Comparison of ENCODE assay signal across 18 mouse cellular contexts in genomic region chr8:121607661-121608060, GRCm38 (mm10). TPM values are rescaled to one million over a fixed set of nuclear protein-coding genes. Genes with fewer than 3 reads are reported as not detected.
DNase-seq lines count a peak whose midpoint lies in the region; ATAC-seq and TF ChIP-seq lines count a peak whose summit lies in the region.
"Had no signal": no experiment of that assay in that cellular context is flagged by ENCODE, and none has a peak within 500 bp of the region (broad histone marks: within the 10 kb centered on the region; RNA-seq: fewer than 3 reads in every experiment).

No protein-coding gene starts in this region.

- H3K9ac ChIP-seq in kidney, postnatal 0 days (ENCODE audit: low read depth, low read length) = no peak overlapping the region
- H3K9ac ChIP-seq in kidney, embryonic 15.5 days = no peak overlapping the region
- H3K9ac ChIP-seq: embryonic facial prominence, embryonic 12.5 days; forebrain, embryonic 15.5 days; hindbrain, embryonic 12.5 days; neural tube, embryonic 13.5 days had no signal

- ATAC-seq in kidney, postnatal 0 days (replicated peaks; ENCODE audit: low FRiP score, low read depth) = no peak
- no peak for ATAC-seq in kidney, embryonic 15.5 days (replicated peaks; ENCODE audit: low FRiP score)
- ATAC-seq: forebrain, embryonic 15.5 days had no signal

- H3K4me1 ChIP-seq in kidney, postnatal 0 days (replicated peaks; ENCODE audit: insufficient read depth, low read length) = no peaks in the 10 kb centered on the region
- no peaks in the 10 kb centered on the region for H3K4me1 ChIP-seq in kidney, embryonic 15.5 days
- H3K4me1 ChIP-seq: embryonic facial prominence, embryonic 12.5 days; forebrain, embryonic 15.5 days; heart, embryonic 10.5 days; hindbrain, embryonic 12.5 days; midbrain, embryonic 10.5 days; neural tube, embryonic 13.5 days had no signal

- no peak overlapping the region for H3K4me2 ChIP-seq in kidney, postnatal 0 days (ENCODE audit: low read length)
- no peak overlapping the region for H3K4me2 ChIP-seq in kidney, embryonic 15.5 days
- H3K4me2 ChIP-seq: embryonic facial prominence, embryonic 12.5 days; forebrain, embryonic 15.5 days; hindbrain, embryonic 12.5 days; neural tube, embryonic 13.5 days had no signal

- H3K4me3 ChIP-seq in kidney, postnatal 0 days (replicated peaks; ENCODE audit: low read depth, low read length) = no peak overlapping the region
- H3K4me3 ChIP-seq in kidney, embryonic 15.5 days (replicated peaks) = no peak overlapping the region
- H3K4me3 ChIP-seq: embryonic facial prominence, embryonic 12.5 days; forebrain, embryonic 15.5 days; heart, embryonic 10.5 days; hindbrain, embryonic 12.5 days; midbrain, embryonic 10.5 days; neural tube, embryonic 13.5 days had no signal

- H3K36me3 ChIP-seq in kidney, postnatal 0 days (ENCODE audit: insufficient read depth, low read length) = peaks cover 65% of the 10 kb centered on the region
- H3K36me3 ChIP-seq in kidney, embryonic 15.5 days = peaks cover 91% of the 10 kb centered on the region

- H3K9me3 ChIP-seq in kidney, postnatal 0 days (replicated peaks; ENCODE audit: low read length) = no peaks in the 10 kb centered on the region
- H3K9me3 ChIP-seq in kidney, embryonic 15.5 days (replicated peaks) = no peaks in the 10 kb centered on the region
- H3K9me3 ChIP-seq: embryonic facial prominence, embryonic 12.5 days; forebrain, embryonic 15.5 days; heart, embryonic 10.5 days; hindbrain, embryonic 12.5 days; midbrain, embryonic 10.5 days; neural tube, embryonic 13.5 days had no signal

- no peak overlapping the region for H3K27ac ChIP-seq in kidney, postnatal 0 days
- H3K27ac ChIP-seq in kidney, embryonic 15.5 days = no peak overlapping the region
- H3K27ac ChIP-seq: embryonic facial prominence, embryonic 12.5 days; forebrain, embryonic 15.5 days; heart, embryonic 10.5 days; hindbrain, embryonic 12.5 days; midbrain, embryonic 10.5 days; neural tube, embryonic 13.5 days had no signal

- 86% methylated on average over 5 of the region's 5 CpGs for WGBS in kidney, postnatal 0 days
- WGBS in kidney, embryonic 15.5 days = 89% methylated on average over 5 of the region's 5 CpGs

- peak; percentile 34 for DNase-seq in embryo, embryonic 10.5 days (ENCODE audit: low spot score)
- DNase-seq in embryo, embryonic 9.5 days (ENCODE audit: extremely low spot score) = no peak
- peak; percentile 47 for DNase-seq in kidney, postnatal 0 days (ENCODE audit: low spot score)
- DNase-seq in 3T3-L1 (ENCODE audit: low read depth, low spot score) = peak; percentile 20
- DNase-seq in ZHBTc4 (ENCODE audit: low read depth, low spot score) = peak; percentile 77
- no peak for DNase-seq in natural killer cell, adult 2 months (ENCODE audit: low spot score in 2 of 2)
- no peak for DNase-seq in spleen, postnatal 10 days (ENCODE audit: low spot score in 2 of 2)
- DNase-seq: adrenal gland, postnatal 36 days; B cell, adult 2 months; cerebellum, adult 11-12 months; thymus, postnatal 14 days had no signal

- no peaks in the 10 kb centered on the region for H3K27me3 ChIP-seq in kidney, postnatal 0 days (ENCODE audit: insufficient read depth, low read length)
- no peaks in the 10 kb centered on the region for H3K27me3 ChIP-seq in kidney, embryonic 15.5 days
- H3K27me3 ChIP-seq: embryonic facial prominence, embryonic 12.5 days; forebrain, embryonic 15.5 days; hindbrain, embryonic 12.5 days; neural tube, embryonic 13.5 days had no signal

- peak; percentile 72 for TF ChIP-seq CTCF in kidney, postnatal 0 days (IDR thresholded peaks at IDR 0.05; ENCODE audit: low read depth)

RNA-seq across cellular contexts. Expression of gene Map1lc3b, which starts 17.5 kb away (rescaled TPM):
- 281 and 284 TPM in 2 replicates for polyA plus RNA-seq in kidney, postnatal 0 days (2015; fragmentation: Nextera tagmentation; extraction: Ambion mirVana)
- polyA plus RNA-seq in kidney, embryonic 15.5 days (2015; fragmentation: Nextera tagmentation; extraction: Ambion mirVana) = 183 and 189 TPM in 2 replicates

RNA-seq across cellular contexts. Expression of gene Fbxo31, which starts 29.1 kb away (rescaled TPM):
- polyA plus RNA-seq in kidney, postnatal 0 days (2015; fragmentation: Nextera tagmentation; extraction: Ambion mirVana) = 13.4 and 14.9 TPM in 2 replicates
- polyA plus RNA-seq in kidney, embryonic 15.5 days (2015; fragmentation: Nextera tagmentation; extraction: Ambion mirVana) = 16.6 and 17.5 TPM in 2 replicates

RNA-seq across cellular contexts. Expression of gene Zcchc14, which starts 45.0 kb away (rescaled TPM):
- polyA plus RNA-seq in kidney, postnatal 0 days (2015; fragmentation: Nextera tagmentation; extraction: Ambion mirVana) = 10.9 and 13.5 TPM in 2 replicates
- polyA plus RNA-seq in kidney, embryonic 15.5 days (2015; fragmentation: Nextera tagmentation; extraction: Ambion mirVana) = 16.3 and 17.2 TPM in 2 replicates

Comparison
In these comparisons a context has a peak if more than half of its experiments do, and no peak if none do; other contexts are left out.
1. DNase-seq: peak in embryo, embryonic 10.5 days (single experiment), kidney, postnatal 0 days (single experiment), 3T3-L1 (single experiment) and ZHBTc4 (single experiment); none in embryo, embryonic 9.5 days (single experiment), natural killer cell, adult 2 months (0 of 2) and spleen, postnatal 10 days (0 of 2).